Mouse (Mus musculus): ENCODE results near the gene Mmrn2.

Mmrn2 gene

DNA sequence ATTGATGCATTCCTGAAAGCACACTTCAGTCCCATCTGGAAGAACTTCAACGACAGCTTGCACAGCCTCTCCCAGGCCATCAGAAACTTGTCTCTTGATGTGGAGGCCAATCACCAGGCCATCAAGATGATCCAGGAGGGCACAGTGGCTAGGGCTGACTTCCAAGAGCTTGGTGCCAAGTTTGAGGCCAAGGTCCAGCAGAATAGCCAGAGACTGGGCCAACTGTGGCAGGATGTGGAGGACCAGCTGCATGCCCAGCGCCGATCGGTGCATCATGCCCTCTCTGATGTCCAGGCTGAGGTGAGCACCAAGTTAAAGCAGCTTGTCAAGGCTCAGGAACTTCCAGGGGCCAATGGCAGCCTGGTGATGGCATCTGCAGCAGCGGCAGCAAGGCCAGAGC is 22.6 kb downstream of the Mmrn2 start:
- in situ Hi-C loops (cut with MboI; ENCODE audit: unreplicated experiment in 2 of 2) = loop anchor here (5.0 to 25.0 kb wide), 5 partner anchors 41 to 711 kb away; partner anchors contain the start of genes A630023A22Rik (in 1 of the 2), Fam25c (in 1 of the 2) and Rbp3 (in 1 of the 2)

DNA sequence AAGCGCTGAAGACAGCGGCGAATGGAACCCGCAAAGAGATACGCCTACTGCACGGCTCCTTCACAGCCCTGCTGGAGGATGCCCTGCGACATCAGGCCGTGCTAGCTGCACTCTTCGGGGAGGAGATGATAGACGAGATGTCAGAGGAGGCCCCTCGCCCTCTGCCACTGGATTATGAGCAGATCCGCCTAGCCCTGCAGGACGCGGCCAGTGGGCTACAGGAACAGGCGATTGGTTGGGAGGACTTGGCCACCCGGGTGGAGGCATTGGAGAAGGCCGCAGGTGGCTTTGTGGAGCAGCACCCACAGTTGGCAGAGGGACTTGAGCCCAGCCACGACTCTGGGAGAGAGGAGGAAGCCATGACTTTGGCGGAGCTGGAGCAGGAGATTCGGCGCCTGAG is 23.6 kb downstream of the Mmrn2 start:
- in situ Hi-C loops (cut with MboI; ENCODE audit: unreplicated experiment in 2 of 2) = loop anchor here (5.0 to 25.0 kb wide), 5 partner anchors 42 to 712 kb away; partner anchors contain the start of genes A630023A22Rik (in 1 of the 2), Fam25c (in 1 of the 2) and Rbp3 (in 1 of the 2)

DNA sequence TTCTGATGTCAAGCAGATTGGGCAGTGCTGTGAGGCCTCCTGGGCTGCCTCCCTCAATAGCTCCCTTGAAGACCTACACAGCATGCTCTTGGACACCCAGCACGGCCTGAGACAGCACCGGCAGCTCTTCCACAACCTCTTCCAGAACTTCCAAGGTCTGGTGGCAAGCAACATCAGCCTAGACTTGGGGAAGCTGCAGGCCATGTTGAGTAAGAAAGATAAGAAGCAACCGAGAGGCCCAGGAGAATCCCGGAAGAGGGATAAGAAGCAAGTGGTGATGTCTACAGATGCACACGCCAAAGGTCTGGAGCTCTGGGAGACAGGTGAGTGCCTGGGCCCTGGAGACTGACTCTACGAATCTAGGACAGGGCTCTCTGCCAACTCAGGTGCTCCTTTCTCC is 24.0 kb downstream of the Mmrn2 start:
- in situ Hi-C loops (cut with MboI; ENCODE audit: unreplicated experiment in 2 of 2) = loop anchor here (5.0 to 25.0 kb wide), 5 partner anchors 42 to 712 kb away; partner anchors contain the start of genes A630023A22Rik (in 1 of the 2), Fam25c (in 1 of the 2) and Rbp3 (in 1 of the 2)

DNA sequence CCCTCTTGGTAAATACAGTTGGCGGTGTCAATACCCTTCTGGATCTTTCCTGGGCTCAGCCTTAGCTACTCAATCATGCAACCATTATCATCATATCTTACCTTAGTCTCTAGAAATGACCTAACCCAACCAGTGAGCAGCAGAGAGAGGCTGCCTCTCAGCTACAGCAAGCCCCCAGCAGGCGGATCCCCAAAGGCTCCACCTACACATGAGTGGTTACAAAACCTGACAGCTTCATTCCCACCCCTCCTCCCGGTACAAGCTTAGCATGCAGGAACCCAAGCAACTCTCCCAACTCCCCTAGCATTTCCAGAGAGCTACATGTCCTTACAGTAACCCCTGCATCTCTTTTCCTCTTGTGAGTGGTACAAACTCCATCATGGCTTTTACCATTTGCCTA is 24.8 kb downstream of the Mmrn2 start:
- in situ Hi-C loops (cut with MboI; ENCODE audit: unreplicated experiment in 2 of 2) = loop anchor here (5.0 to 25.0 kb wide), 6 partner anchors 128 to 1088 kb away; no protein-coding TSS in a partner anchor

DNA sequence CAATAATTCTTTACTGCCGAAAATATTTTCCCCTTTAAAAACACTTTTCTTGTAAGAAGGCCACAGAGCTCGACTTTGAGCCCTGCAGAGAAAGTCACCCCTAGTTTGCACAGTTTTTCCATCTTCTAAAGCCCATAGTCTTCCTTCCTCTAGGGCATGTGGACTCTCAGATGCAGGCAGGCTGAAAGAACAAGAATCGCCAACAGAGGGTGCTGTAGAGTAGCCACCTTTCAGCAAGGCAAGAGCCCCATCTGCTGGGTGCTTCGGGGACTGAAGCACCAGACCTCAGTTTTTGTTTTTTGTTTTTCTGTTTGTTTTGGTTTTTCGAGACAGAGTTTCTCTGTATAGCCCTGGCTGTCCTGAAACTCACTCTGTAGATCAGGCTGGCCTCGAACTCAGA is 25.9 kb downstream of the Mmrn2 start:
- in situ Hi-C loops (cut with MboI; ENCODE audit: unreplicated experiment in 2 of 2) = loop anchor here (5.0 to 25.0 kb wide), 6 partner anchors 129 to 1089 kb away; no protein-coding TSS in a partner anchor

DNA sequence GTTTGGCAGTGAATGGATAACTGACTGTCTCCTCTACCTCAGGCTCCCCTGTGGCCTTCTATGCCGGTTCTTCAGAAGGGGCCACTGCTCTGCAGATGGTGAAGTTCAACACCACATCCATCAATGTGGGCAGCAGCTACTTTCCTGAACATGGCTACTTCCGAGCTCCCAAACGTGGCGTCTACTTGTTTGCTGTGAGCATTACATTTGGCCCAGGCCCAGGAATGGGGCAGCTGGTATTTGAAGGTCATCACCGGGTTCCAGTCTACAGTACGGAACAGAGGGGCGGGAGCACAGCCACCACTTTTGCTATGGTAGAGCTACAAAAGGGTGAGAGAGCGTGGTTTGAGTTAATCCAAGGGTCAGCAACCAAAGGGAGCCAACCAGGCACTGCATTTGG is 27.6 kb downstream of the Mmrn2 start:
- in situ Hi-C loops (cut with MboI; ENCODE audit: unreplicated experiment in 2 of 2) = loop anchor here (5.0 to 25.0 kb wide), 6 partner anchors 131 to 1091 kb away; no protein-coding TSS in a partner anchor

DNA sequence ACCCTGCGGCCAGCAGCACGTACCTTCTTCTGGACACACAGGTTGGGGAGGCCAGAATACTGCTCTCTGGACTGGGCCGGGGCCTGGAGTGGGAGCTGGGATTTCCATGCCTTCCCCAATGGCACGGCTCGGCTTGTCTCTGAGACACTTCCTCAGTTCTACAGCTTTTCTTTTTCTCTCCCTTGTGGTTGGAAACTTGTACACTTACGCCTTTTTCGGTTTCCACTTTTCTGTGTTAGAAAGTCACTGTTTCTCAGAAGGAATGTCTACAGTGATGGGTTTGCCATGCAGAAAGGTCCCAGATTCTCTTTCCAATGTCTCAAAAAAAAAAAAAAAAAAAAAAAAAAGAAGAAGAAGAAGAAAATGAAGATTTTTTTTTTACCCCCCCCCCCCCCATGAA is 28.2 kb downstream of the Mmrn2 start:
- in situ Hi-C loops (cut with MboI; ENCODE audit: unreplicated experiment in 2 of 2) = loop anchor here (5.0 to 25.0 kb wide), 6 partner anchors 131 to 1091 kb away; no protein-coding TSS in a partner anchor

DNA sequence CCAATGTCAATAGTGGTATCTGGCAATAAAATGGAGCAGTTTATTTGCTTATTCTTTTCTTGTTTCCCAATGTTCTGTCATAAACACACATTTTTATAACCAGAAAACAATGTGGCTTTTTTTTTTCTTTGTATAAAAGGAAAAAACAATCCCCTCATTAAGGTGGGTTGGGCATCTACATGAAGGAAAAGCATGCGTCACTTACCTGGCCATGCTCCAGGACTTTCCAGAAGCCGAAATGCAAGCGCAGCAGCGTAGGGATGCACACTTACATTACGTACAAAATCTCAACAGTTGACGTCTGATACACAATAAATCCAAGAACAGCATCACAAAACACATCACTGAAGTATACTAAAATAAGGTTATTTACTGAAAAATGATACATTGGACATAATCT is 35.5 kb downstream of the Mmrn2 start:
- in situ Hi-C loops (cut with MboI; ENCODE audit: unreplicated experiment in 2 of 2) = loop anchor here in 1 of 2 experiments (25.0 kb wide), 2 partner anchors 723 to 1098 kb away; no protein-coding TSS in a partner anchor

DNA sequence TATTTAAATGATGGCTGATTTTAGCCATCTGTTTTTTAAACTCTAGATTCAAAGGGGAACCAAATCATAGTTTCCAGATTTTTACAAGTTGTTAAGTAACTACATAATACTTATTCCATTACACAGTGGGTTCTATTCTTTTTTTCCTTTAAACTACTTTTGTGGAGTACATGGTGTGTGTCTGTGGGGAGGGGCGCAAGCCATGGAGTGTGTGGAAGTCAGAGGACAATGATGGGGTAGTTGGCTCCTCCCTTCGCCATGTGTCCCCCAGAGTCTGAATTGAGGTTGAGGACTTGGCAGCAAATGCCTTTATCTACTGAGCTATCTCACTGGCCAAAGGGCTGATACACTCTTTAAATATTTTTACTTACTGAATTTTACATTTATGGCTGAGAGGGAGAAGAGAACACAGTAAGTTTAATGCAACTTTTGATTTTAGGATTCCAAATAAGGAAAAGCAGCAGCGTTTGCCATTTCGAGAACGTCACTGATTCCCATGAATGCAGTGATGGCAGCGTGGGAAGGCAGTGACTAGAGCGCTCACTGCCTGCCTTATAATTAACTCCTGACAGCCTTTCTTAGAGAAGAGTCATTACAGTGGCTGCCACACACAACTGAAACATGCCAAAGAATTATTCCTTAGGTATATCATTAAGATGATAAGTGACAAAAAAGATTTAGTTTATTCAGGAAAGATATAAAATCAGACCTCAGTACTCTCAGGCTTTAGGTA is 37.1 kb downstream of the Mmrn2 start:
- in situ Hi-C loops (cut with MboI; ENCODE audit: unreplicated experiment in 2 of 2) = loop anchor here in 1 of 2 experiments (25.0 kb wide), 2 partner anchors 725 to 1100 kb away; no protein-coding TSS in a partner anchor

DNA sequence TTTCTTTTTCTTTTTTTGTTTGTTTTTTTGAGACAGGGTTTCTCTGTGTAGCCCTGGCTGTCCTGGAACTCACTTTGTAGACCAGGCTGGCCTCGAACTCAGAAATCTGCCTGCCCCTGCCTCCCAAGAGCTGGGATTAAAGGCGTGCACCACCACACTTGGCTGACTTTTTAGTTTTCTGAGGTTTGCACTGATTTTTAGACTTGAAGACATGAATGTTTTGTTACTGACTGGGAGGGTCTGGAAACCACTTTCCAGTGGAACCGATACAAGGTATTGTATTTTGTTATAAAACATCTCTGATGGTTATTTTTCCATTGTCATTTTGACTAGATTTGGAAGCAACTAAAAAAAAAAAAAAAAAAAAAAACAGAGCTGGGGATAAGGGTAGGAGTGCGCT is 41.7 kb downstream of the Mmrn2 start:
- in situ Hi-C loops (cut with MboI; ENCODE audit: unreplicated experiment in 2 of 2) = loop anchor here in 1 of 2 experiments (25.0 kb wide), 2 partner anchors 730 to 1105 kb away; no protein-coding TSS in a partner anchor

DNA sequence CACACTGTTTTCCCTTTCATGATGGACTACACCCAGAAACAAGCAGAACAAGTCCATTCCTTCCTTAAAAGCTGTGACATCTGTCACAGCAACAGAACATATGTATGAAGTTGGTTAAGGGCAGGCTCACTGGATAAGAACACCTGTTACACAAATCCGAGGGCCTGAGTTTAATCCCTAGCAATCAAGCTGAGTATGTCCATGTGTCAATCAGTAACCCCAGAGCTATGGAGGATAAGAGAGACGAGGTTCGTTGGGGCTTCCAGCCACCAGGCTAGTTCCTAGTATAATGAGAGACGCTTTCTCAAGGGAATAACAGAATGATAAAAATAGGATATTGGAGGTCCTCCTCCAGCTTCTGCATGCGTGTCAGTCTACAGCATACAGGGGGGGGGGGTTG is 42.2 kb downstream of the Mmrn2 start:
- in situ Hi-C loops (cut with MboI; ENCODE audit: unreplicated experiment in 2 of 2) = loop anchor here in 1 of 2 experiments (25.0 kb wide), 2 partner anchors 730 to 1105 kb away; no protein-coding TSS in a partner anchor

DNA sequence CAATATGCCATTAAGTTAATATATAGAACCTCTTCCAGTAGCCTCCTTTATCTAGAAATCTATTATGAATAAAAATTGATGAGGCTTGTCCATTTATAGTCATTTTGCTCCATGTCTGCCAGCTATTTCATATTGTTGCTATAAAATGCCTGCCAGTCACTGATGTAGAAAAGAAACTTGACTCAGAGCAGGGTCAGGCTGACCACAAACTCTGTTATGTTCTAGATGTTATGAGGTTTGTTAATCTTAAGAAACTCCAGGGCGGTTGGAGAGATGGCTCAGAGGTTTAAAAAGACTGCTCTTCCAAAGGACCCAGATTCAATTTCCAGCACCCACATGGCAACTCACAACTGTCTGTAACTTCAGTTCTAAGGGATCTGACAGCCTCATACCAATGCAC is 45.8 kb downstream of the Mmrn2 start:
- in situ Hi-C loops (cut with MboI; ENCODE audit: unreplicated experiment in 2 of 2) = loop anchor here in 1 of 2 experiments (10.0 to 25.0 kb wide), 3 partner anchors 134 to 1109 kb away; no protein-coding TSS in a partner anchor

DNA sequence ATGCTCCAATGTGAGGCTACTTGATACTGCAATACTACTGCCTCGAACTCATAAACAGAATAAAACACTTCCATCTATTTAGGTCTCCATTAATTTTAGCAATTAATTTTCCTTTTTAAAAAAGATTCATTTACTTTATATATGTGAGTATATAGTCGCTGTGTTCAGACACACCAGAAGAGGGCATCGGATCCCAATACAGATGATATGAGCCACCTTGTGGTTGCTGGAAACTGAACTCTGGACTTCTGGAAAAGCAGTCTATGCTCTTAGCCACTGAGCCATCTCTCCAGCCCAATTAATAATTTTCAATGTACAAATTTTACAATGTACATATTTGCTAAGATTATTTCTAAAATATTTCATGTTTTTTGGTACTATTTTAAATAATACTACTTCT is 53.0 kb downstream of the Mmrn2 start:
- in situ Hi-C loops (cut with MboI; ENCODE audit: unreplicated experiment in 2 of 2) = loop anchor here in 1 of 2 experiments (10.0 kb wide), 1 partner anchor 127 kb away; no protein-coding TSS in a partner anchor

DNA sequence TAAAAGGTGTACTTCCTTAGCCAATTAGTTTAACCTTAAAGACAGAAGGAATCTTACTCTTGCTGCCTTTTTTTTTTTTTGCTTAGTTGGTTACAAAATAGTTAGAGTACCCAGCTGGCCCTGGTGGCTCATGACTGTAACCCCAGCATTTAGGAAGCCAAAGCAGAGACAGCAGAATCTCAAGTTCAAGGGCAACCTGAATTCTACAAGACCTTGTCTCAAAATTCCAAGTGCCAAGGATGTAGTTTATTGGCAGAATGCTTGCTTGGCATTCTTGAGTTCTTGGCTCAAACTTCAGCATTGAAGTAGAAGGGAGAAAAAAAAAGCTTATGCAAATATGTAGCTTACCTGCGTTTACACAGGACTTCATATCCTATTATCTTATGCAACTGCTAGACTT is 53.8 kb downstream of the Mmrn2 start:
- in situ Hi-C loops (cut with MboI; ENCODE audit: unreplicated experiment in 2 of 2) = loop anchor here in 1 of 2 experiments (10.0 kb wide), 1 partner anchor 126 kb away; no protein-coding TSS in a partner anchor

DNA sequence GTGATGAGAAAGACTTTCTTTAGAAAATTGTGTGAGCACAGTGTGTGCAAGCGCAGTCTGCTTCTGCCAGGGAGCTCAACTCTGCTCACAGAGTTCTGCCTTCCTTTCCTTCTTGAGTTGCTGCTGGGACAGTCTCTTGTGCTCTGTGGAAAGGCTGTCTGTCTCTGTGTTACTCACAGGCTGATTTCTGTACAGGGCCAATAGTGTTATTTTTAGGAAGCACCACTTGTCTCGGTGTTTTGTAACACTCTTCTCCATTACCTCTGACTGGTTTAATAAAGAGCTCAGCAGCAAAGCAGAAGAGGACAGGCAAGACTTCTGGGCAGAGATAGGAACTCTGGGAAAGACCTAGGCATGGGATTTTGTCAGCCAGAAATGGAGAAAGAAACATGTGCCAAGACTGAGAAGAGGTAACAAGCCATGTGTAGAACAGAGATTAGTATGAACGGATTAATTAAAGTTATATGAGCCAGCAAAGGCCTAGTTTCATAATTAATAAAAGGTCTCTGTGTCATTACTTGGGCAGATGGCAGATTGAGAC is 65.3 kb downstream of the Mmrn2 start:
- in situ Hi-C loops (cut with MboI; ENCODE audit: unreplicated experiment in 2 of 2) = no loop called here

DNA sequence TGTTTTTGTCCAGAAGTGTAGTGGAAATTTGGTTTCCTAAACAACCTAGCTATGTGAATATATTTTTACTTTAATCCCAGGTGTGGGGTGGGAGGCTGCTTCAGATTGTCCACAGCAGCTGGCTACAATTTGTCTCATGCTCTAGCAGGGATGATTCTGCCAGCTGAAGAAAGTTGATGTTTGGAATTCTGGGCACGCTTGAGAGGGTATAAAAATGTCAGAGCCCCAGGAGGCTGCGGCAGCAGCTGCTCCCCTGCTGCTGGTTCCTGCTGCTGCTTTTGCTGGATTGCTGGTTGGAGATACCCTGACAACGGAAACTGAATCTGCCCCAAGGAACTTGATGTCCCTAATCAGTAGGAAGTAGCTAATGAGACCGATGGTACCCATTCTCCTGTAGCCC is 67.3 kb downstream of the Mmrn2 start:
- in situ Hi-C loops (cut with MboI; ENCODE audit: unreplicated experiment in 2 of 2) = no loop called here

DNA sequence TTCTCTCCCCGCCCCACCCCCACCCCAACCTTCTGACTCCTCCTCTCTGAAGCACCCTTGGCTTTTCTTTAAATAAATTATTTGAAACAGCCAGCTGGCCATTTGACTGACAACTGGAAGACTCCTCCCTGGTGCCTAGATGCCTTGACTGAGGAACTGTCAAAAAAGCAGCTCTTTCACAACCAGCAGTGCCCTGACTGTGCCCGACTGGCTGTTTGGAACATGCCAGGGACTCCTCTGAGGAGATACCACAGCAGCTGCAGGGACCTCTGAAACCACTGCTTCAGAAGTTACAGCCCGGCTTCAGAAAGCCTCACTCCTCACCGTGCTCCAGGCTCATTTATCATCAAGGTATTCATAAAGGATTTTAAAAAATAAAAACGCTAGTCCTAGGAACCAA is 69.1 kb downstream of the Mmrn2 start:
- in situ Hi-C loops (cut with MboI; ENCODE audit: unreplicated experiment in 2 of 2) = no loop called here

DNA sequence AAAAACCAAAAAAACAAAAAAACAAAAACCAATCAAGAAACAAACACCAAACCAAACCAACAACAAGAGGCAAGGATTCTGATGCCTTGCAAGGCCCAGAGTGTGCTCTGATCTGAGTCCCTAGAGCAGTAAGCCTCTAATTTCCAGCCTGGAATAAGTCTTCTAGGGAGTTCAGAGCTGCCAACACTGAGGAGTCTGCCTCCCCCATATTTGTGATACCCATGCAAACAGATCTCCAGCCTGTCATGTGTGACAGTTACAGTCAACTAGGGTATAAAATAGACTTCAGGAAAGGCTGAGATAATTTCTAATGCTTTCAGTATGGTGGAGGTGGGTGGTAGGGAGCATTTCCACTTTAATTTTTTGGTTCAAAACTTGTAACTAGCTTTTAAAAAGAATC is 69.7 kb downstream of the Mmrn2 start:
- in situ Hi-C loops (cut with MboI; ENCODE audit: unreplicated experiment in 2 of 2) = no loop called here

DNA sequence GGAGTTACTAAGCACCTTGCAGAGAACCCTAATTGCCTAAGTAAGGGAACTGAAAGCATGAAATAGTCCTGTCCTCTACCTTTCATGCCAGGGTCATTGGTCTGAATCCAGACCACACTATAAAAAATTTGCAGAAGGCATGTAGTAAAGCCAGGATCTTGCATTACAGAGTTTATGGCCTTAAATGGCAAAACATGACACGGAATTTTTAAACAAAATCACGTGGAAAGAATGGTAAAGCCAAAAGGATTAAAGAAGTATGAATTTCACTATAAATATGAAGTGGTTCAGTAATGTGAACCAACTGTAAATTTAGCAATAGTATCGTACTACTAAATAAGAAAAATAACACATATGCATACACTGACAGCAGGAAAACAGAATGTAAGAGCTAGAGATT is 70.1 kb downstream of the Mmrn2 start:
- in situ Hi-C loops (cut with MboI; ENCODE audit: unreplicated experiment in 2 of 2) = no loop called here

DNA sequence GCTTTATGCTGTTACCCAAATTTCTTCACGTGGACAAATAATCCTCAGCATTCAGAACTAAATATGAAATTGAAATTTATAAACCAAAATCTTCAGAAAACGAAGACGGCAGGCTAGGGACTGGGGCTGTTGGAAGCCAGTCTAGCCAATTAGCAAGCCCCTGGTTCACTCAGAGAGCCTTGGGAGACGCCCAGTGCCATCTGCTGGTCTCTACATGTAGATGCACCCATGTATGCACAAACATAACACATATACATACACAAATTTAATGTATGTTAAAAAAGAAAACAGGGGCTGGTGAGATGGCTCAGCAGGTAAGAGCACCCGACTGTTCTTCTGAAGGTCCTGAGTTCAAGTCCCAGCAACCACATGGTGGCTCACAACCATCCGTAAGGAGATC is 71.4 kb downstream of the Mmrn2 start:
- in situ Hi-C loops (cut with MboI; ENCODE audit: unreplicated experiment in 2 of 2) = no loop called here

DNA sequence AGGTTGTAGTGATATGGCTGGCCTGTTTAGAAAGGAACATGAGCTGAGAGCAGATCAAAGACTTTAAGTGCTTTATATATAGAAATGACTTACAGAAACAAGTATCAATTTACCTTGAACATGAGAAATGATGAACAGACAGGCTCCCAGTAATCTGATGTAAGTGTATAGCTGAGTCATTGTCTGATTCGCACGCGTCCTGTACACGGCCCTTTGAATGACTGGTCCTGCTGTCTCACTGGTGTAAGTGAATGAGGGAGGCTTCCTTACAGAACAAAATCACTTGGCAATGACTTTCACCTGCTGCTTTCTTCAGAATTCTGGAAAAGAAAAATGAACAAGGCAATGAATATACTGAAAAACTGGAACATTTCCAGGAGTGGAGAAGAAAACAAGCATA is 72.4 kb downstream of the Mmrn2 start:
- in situ Hi-C loops (cut with MboI; ENCODE audit: unreplicated experiment in 2 of 2) = no loop called here
